Mouse (Mus musculus): ENCODE measurements around the gene Map3k15.
A peak's percentile ranks its signal among the peaks of the same experiment; 100 is the strongest.

The Map3k15 gene

GRCm38 (mm10) chrX:160134136-160134843 is 146.1 kb downstream of the Map3k15 start:
- no peak for DNase-seq (ENCODE audit: low read depth, low spot score)

- DNase-seq (ENCODE audit: low read depth, low spot score): no peak
These were observed 147.5 kb downstream of the Map3k15 start for GRCm38 (mm10) chrX:160135719-160136118.

- DNase-seq (ENCODE audit: low read depth, low spot score): no peak
These were observed 147.9 kb downstream of the Map3k15 start for GRCm38 (mm10) chrX:160136153-160136552.

DNA sequence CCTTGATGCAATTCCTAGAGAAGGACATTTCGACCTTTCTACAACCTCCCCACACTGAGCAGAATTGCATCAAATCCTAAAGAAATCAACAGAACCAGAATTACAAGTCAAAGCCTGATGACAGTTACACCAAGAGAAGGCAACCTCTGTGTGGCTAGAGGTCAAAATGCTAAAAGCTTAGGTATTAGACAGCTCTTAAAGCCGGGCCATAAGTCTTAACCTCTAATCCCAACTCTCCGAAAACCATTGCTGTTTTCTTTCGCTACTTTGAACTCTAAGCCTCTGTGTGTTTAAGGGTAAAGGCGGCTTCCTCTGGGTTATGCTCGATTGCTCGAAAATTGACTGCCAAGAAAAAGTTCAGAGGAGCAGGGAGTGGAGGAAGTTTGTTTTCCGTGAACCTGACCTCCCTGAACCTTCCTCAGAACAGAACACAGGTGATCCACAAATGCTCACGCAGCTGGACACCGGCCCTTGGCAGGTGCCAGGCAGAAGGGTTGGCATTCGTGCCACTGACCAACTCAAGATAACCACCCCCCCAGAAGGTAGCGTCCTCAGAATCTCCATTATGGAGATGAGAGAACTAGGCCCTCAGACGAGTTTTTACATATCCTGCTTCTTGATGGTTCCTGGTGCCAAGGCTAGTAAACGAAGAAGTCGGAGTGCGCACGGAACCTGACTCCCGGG is 149.1 kb downstream of the Map3k15 start:
- DNase-seq (ENCODE audit: low read depth, low spot score): no peak

DNA sequence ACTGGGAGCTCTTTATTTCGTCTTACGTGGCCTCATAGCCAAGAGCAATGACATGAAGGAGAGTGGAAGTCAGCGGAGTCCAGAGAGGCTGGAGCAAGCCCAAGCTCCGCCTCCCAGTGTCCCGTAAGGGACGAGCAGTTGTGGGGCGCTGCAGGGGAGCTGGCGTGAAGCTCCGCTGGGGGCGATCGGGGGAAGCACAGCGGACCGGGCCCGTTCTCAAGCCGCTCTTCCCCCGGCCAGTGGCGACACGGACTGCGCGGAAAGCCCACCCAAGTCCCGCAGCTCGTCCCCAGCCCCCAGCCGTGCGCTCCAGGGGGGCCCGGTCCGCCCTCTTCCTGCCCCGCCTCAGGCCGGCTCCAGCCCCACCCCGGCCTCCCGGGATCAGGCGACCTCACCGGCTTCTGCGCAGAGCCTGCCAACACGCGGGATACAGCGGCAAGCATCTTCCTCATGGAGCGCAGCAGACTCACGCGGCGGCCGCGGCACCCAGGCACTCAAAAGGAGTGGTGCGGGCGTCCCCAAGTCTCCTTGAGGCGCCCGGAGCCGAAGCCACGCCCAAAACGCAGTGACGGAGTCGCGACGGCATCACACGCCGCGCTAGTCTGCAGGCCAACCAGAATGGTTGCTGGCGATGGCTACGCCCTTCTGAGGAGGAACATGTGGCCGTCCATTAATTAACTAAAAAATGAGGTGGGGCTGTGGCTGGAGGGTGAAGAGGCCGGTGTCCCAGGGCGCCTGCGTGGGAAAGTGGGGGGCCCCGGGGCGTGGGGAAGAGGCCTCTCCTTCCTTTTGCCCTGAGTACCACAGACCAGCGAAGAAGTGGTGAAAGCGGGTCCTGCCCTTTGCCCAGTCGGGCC is 149.9 kb downstream of the Map3k15 start, which contains the start of gene Pdha1:
Gene Pdha1, minus strand, starts transcription at position 553 of the 857 bp plus-strand sequence.
- peak; percentile 87 for DNase-seq (ENCODE audit: low read depth, low spot score)

GRCm38 (mm10) chrX:160146806-160147205 is 158.6 kb downstream of the Map3k15 start:
- no peak for DNase-seq (ENCODE audit: low read depth, low spot score)

GRCm38 (mm10) chrX:160147406-160147805 is 159.2 kb downstream of the Map3k15 start:
- no peak for DNase-seq (ENCODE audit: low read depth, low spot score)

GRCm38 (mm10) chrX:160148859-160149258 is 160.6 kb downstream of the Map3k15 start:
- no peak for DNase-seq (ENCODE audit: low read depth, low spot score)

- peak; percentile 26 for DNase-seq (ENCODE audit: low read depth, low spot score)
These were observed 165.0 kb downstream of the Map3k15 start for GRCm38 (mm10) chrX:160153147-160153815.

DNA sequence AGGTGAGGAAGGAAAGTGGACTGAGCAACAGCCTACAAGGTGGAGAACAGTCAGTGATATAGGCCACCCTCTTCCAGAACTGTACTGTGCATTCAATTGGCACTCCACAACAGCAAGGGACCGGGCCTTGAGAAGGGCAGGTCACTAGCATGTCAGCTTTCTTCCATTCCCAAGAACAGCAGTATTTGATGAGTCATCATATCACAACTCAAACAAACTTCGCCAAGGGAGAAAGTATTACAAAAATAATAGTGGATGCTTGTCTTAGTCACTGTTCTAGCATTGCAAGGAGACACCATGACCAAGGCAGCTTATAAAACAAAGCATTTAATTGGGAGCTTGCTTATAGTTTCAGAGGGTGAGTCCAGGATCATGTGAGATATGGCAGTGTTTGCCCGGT is 176.0 kb downstream of the Map3k15 start:
- no peak for DNase-seq (ENCODE audit: low read depth, low spot score)

DNA sequence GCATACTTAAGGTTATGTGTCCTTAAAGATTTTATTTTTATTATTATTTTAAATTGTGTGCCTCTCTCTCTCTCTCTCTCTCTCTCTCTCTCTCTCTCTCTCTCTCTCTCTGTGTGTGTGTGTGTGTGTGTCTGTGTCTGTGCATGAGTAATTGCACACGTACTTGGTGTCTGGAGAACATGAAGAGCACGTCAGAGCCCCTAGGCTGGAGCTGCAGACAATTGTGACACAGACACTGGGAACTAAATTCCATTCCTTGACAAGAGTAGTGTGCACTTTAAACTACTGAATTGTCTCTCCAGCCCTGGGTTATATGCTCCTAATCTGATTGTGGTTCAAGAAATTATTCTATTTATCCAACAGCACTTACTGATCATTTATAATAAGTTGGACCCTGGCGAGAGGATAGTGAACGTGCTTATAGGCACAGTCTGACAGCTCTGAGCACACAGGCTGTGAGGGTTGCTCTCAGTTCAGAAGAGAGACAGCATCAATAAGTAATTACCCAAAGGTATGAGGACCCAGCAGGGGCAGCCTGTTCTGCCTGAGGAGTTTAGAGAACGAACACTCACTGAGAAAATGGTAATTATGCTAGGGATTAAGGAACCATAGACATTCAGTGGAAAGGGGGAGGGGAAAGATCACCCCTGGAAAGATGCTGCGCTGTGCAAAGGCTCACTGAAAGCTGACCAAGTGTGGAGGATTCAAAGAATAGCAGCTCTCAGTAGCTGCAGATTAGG is 178.2 kb downstream of the Map3k15 start:
- no peak for DNase-seq (ENCODE audit: low read depth, low spot score)

- DNase-seq (ENCODE audit: low read depth, low spot score): peak; percentile 63
These were observed 181.9 kb downstream of the Map3k15 start for GRCm38 (mm10) chrX:160170150-160170549.

Data from mesoderm, embryonic 11.5 days (tissue).